Mouse (Mus musculus): ENCODE data around the gene Tas1r3. TPM values are rescaled to one million over a fixed set of nuclear protein-coding genes. Genes with fewer than 3 reads are reported as not detected.

Gene Tas1r3
- polyA plus RNA-seq, 1 experiment from 2014 or later: 0.46 TPM

GRCm38 (mm10) chr4:155892017-155892416 is 28.9 kb upstream of the Tas1r3 start:
- Histone ChIP-seq H3K36me3 (ENCODE audit: control insufficient read depth, insufficient read depth, low read length) (peaks cover 13% of the 10 kb centered on the region), H3K9me3 (ENCODE audit: control insufficient read depth, low read length) (no peaks in the 10 kb centered on the region), H3K4me1 (replicated peaks; ENCODE audit: control insufficient read depth, insufficient read depth, low read length) (peaks cover 16% of the 10 kb centered on the region), H3K4me2 (replicated peaks; ENCODE audit: low read depth, low read length) (peak overlapping the region; percentile 85), H3K4me3 (ENCODE audit: low read depth, low read length) (peak overlapping the region; percentile 88), H3K27ac (ENCODE audit: low read depth, low read length) (peak overlapping the region; percentile 98), H3K27me3 (ENCODE audit: control insufficient read depth, insufficient read depth, low read length) (no peaks in the 10 kb centered on the region), H3K9ac (ENCODE audit: low read depth, low read length) (peak overlapping the region; percentile 91)
- 0% methylated on average over 45 of the region's 56 CpGs for WGBS
- DNase-seq (ENCODE audit: low spot score) (peak; percentile 89), ATAC-seq (ENCODE audit: low FRiP score) (peak; percentile 92)

GRCm38 (mm10) chr4:155891551-155892001 is 28.4 kb upstream of the Tas1r3 start, which contains the start of the genes Pusl1 and Acap3:
TSS of gene Pusl1 (minus strand) at chr4:155891781.
TSS of gene Acap3 (plus strand) at chr4:155891822.
- peak; percentile 84 for ATAC-seq (ENCODE audit: low FRiP score)
- WGBS: under 1% methylated on average over 52 of the region's 52 CpGs
- Histone ChIP-seq H3K9me3 (ENCODE audit: control insufficient read depth, low read length) (no peaks in the 10 kb centered on the region), H3K9ac (ENCODE audit: low read depth, low read length) (peak within 1 kb of the TSS; percentile 91), H3K4me2 (replicated peaks; ENCODE audit: low read depth, low read length) (peak within 1 kb of the TSS; percentile 85), H3K4me3 (ENCODE audit: low read depth, low read length) (peak within 1 kb of the TSS; percentile 88), H3K4me1 (replicated peaks; ENCODE audit: control insufficient read depth, insufficient read depth, low read length) (peaks cover 16% of the 10 kb centered on the region), H3K36me3 (ENCODE audit: control insufficient read depth, insufficient read depth, low read length) (peaks cover 10% of the 10 kb centered on the region; the same call in 1 of the 2 replicates), H3K27ac (ENCODE audit: low read depth, low read length) (peak within 1 kb of the TSS; percentile 98), H3K27me3 (ENCODE audit: control insufficient read depth, insufficient read depth, low read length) (no peaks in the 10 kb centered on the region)
- peak; percentile 98 for DNase-seq (ENCODE audit: low spot score)

GRCm38 (mm10) chr4:155891011-155891471 is 27.9 kb upstream of the Tas1r3 start:
- Histone ChIP-seq H3K27ac (ENCODE audit: low read depth, low read length) (peak overlapping the region; percentile 11; the same call in 1 of the 2 replicates), H3K4me2 (replicated peaks; ENCODE audit: low read depth, low read length) (peak overlapping the region; percentile 85), H3K4me3 (ENCODE audit: low read depth, low read length) (peak overlapping the region; percentile 88), H3K9ac (ENCODE audit: low read depth, low read length) (peak overlapping the region; percentile 91), H3K36me3 (ENCODE audit: control insufficient read depth, insufficient read depth, low read length) (peaks cover 10% of the 10 kb centered on the region; the same call in 1 of the 2 replicates), H3K27me3 (ENCODE audit: control insufficient read depth, insufficient read depth, low read length) (no peaks in the 10 kb centered on the region), H3K9me3 (ENCODE audit: control insufficient read depth, low read length) (no peaks in the 10 kb centered on the region), H3K4me1 (replicated peaks; ENCODE audit: control insufficient read depth, insufficient read depth, low read length) (peaks cover 16% of the 10 kb centered on the region)
- WGBS: 0% methylated on average over 34 of the region's 34 CpGs
- DNase-seq (ENCODE audit: low spot score) (no peak), ATAC-seq (ENCODE audit: low FRiP score) (no peak)

- Histone ChIP-seq H3K9ac (ENCODE audit: low read depth, low read length) (no peak overlapping the region), H3K27ac (ENCODE audit: low read depth, low read length) (no peak overlapping the region), H3K4me2 (replicated peaks; ENCODE audit: low read depth, low read length) (no peak overlapping the region), H3K9me3 (ENCODE audit: control insufficient read depth, low read length) (no peaks in the 10 kb centered on the region), H3K4me1 (replicated peaks; ENCODE audit: control insufficient read depth, insufficient read depth, low read length) (peaks cover 13% of the 10 kb centered on the region; the same call in 1 of the 2 replicates), H3K4me3 (ENCODE audit: low read depth, low read length) (no peak overlapping the region), H3K27me3 (ENCODE audit: control insufficient read depth, insufficient read depth, low read length) (no peaks in the 10 kb centered on the region), H3K36me3 (ENCODE audit: control insufficient read depth, insufficient read depth, low read length) (peaks cover 12% of the 10 kb centered on the region; the same call in 1 of the 2 replicates)
- DNase-seq (ENCODE audit: low spot score): no peak
- no peak for ATAC-seq (ENCODE audit: low FRiP score)
- 83% methylated on average over 5 of the region's 5 CpGs for WGBS
Measured at GRCm38 (mm10) chr4:155889316-155889715, 26.2 kb upstream of the Tas1r3 start.

- Histone ChIP-seq H3K36me3 (ENCODE audit: control insufficient read depth, insufficient read depth, low read length) (peaks cover 12% of the 10 kb centered on the region; the same call in 1 of the 2 replicates), H3K9me3 (ENCODE audit: control insufficient read depth, low read length) (no peaks in the 10 kb centered on the region), H3K4me3 (ENCODE audit: low read depth, low read length) (no peak overlapping the region), H3K4me1 (replicated peaks; ENCODE audit: control insufficient read depth, insufficient read depth, low read length) (peaks cover 5% of the 10 kb centered on the region; the same call in 1 of the 2 replicates), H3K27me3 (ENCODE audit: control insufficient read depth, insufficient read depth, low read length) (no peaks in the 10 kb centered on the region), H3K27ac (ENCODE audit: low read depth, low read length) (no peak overlapping the region), H3K4me2 (replicated peaks; ENCODE audit: low read depth, low read length) (no peak overlapping the region), H3K9ac (ENCODE audit: low read depth, low read length) (no peak overlapping the region)
- 94% methylated on average over 9 of the region's 9 CpGs for WGBS
- ATAC-seq (ENCODE audit: low FRiP score) (no peak), DNase-seq (ENCODE audit: low spot score) (no peak)
Measured at GRCm38 (mm10) chr4:155888181-155888580, 25.0 kb upstream of the Tas1r3 start.

- Histone ChIP-seq H3K36me3 (ENCODE audit: control insufficient read depth, insufficient read depth, low read length) (peaks cover 12% of the 10 kb centered on the region; the same call in 1 of the 2 replicates), H3K4me1 (replicated peaks; ENCODE audit: control insufficient read depth, insufficient read depth, low read length) (peaks cover 3% of the 10 kb centered on the region; the same call in 1 of the 2 replicates), H3K9ac (ENCODE audit: low read depth, low read length) (no peak overlapping the region), H3K27ac (ENCODE audit: low read depth, low read length) (no peak overlapping the region), H3K4me2 (replicated peaks; ENCODE audit: low read depth, low read length) (no peak overlapping the region), H3K27me3 (ENCODE audit: control insufficient read depth, insufficient read depth, low read length) (no peaks in the 10 kb centered on the region), H3K9me3 (ENCODE audit: control insufficient read depth, low read length) (no peaks in the 10 kb centered on the region), H3K4me3 (ENCODE audit: low read depth, low read length) (no peak overlapping the region)
- WGBS: 88% methylated on average over 10 of the region's 10 CpGs
- DNase-seq (ENCODE audit: low spot score) (no peak), ATAC-seq (ENCODE audit: low FRiP score) (no peak)
Measured at GRCm38 (mm10) chr4:155887674-155888073, 24.5 kb upstream of the Tas1r3 start.

- H3K9me3 ChIP-seq (ENCODE audit: control insufficient read depth, low read length): no peaks in the 10 kb centered on the region
- 91% methylated on average over 5 of the region's 5 CpGs for WGBS
- H3K4me1 ChIP-seq (replicated peaks; ENCODE audit: control insufficient read depth, insufficient read depth, low read length): peaks cover 3% of the 10 kb centered on the region; the same call in 1 of the 2 replicates
- peaks cover 12% of the 10 kb centered on the region; the same call in 1 of the 2 replicates for H3K36me3 ChIP-seq (ENCODE audit: control insufficient read depth, insufficient read depth, low read length)
- ATAC-seq (ENCODE audit: low FRiP score) (no peak), DNase-seq (ENCODE audit: low spot score) (no peak)
- no peak overlapping the region for H3K27ac ChIP-seq (ENCODE audit: low read depth, low read length)
- no peaks in the 10 kb centered on the region for H3K27me3 ChIP-seq (ENCODE audit: control insufficient read depth, insufficient read depth, low read length)
- H3K9ac ChIP-seq (ENCODE audit: low read depth, low read length): no peak overlapping the region
- H3K4me2 ChIP-seq (replicated peaks; ENCODE audit: low read depth, low read length): no peak overlapping the region
- no peak overlapping the region for H3K4me3 ChIP-seq (ENCODE audit: low read depth, low read length)
Measured at GRCm38 (mm10) chr4:155886330-155886729, 23.2 kb upstream of the Tas1r3 start.

- WGBS: 84% methylated on average over 3 of the region's 3 CpGs
- Histone ChIP-seq H3K4me3 (ENCODE audit: low read depth, low read length) (no peak overlapping the region), H3K36me3 (ENCODE audit: control insufficient read depth, insufficient read depth, low read length) (peaks cover 15% of the 10 kb centered on the region), H3K9me3 (ENCODE audit: control insufficient read depth, low read length) (no peaks in the 10 kb centered on the region), H3K4me2 (replicated peaks; ENCODE audit: low read depth, low read length) (no peak overlapping the region), H3K27me3 (ENCODE audit: control insufficient read depth, insufficient read depth, low read length) (no peaks in the 10 kb centered on the region), H3K9ac (ENCODE audit: low read depth, low read length) (no peak overlapping the region), H3K27ac (ENCODE audit: low read depth, low read length) (no peak overlapping the region), H3K4me1 (replicated peaks; ENCODE audit: control insufficient read depth, insufficient read depth, low read length) (no peaks in the 10 kb centered on the region)
- no peak for ATAC-seq (ENCODE audit: low FRiP score)
- no peak for DNase-seq (ENCODE audit: low spot score)
Measured at GRCm38 (mm10) chr4:155883587-155883986, 20.4 kb upstream of the Tas1r3 start.

GRCm38 (mm10) chr4:155871404-155871803 is 8.2 kb upstream of the Tas1r3 start:
- ATAC-seq (ENCODE audit: low FRiP score): no peak
- WGBS: 93% methylated on average over 7 of the region's 7 CpGs

More at GRCm38 (mm10) chr4:155871404-155871803, 8.2 kb upstream of the Tas1r3 start:
- H3K27me3 ChIP-seq (ENCODE audit: control insufficient read depth, insufficient read depth, low read length): no peaks in the 10 kb centered on the region
- no peak overlapping the region for H3K27ac ChIP-seq (ENCODE audit: low read depth, low read length)
- H3K4me3 ChIP-seq (ENCODE audit: low read depth, low read length): no peak overlapping the region
- no peaks in the 10 kb centered on the region for H3K9me3 ChIP-seq (ENCODE audit: control insufficient read depth, low read length)
- peaks cover 11% of the 10 kb centered on the region for H3K36me3 ChIP-seq (ENCODE audit: control insufficient read depth, insufficient read depth, low read length)
- no peak for DNase-seq (ENCODE audit: low spot score)
- no peak overlapping the region for H3K9ac ChIP-seq (ENCODE audit: low read depth, low read length)
- H3K4me2 ChIP-seq (replicated peaks; ENCODE audit: low read depth, low read length): no peak overlapping the region
- H3K4me1 ChIP-seq (replicated peaks; ENCODE audit: control insufficient read depth, insufficient read depth, low read length): 0 out of 2 replicates have a peak, but pooled peaks cover 3% of the 10 kb centered on the region

Data from hindbrain, embryonic 11.5 days (tissue).